Mouse (Mus musculus) brain, embryonic 14.5 days (tissue): ENCODE measurements around the gene Six5.

Experiments used
- CTCF ChIP-seq: fragments of 200-500 bp; IDR thresholded peaks from 2 replicates; pipeline ENCODE4 v1.5.1; 2012; ENCODE audit warnings: inconsistent platforms, mild to moderate bottlenecking, moderate library complexity, borderline replicate concordance; ENCODE audit not compliant: insufficient read depth, insufficient read length; ENCODE audit errors: extremely low read depth
- POLR2A ChIP-seq: fragments of 200-500 bp; IDR thresholded peaks from 2 replicates; pipeline ENCODE4 v1.6.1; 2012; ENCODE audit warnings: mild to moderate bottlenecking, inconsistent platforms, borderline replicate concordance; ENCODE audit not compliant: poor library complexity, insufficient read depth, insufficient read length, severe bottlenecking; ENCODE audit errors: extremely low read depth

DNA sequence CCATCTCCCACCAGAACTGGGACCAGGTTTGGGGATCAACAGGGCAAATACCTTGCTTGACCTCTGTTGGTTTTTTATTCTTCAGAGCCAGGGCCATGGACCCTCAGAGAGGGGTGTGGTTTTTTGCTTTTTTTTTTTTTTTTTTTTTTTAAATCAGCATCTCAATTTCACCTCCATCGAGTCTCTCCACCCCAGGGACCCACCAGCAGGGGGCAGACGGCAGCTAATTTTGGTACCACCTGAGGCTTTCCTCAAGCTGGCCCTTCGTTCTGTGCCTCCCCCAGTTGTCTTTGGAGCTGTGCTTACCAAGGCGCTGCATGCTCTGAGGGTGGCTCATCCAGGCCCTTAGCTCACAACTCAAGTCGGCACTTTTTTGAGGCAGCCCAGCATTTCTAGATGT is 43.0 kb downstream of the Six5 start:
- TF ChIP-seq CTCF (peak; percentile 63), POLR2A (no peak)
